Mouse (Mus musculus) thymus, adult 2 months (tissue): ENCODE results near the gene Sema6d. TPM values are rescaled to one million over a fixed set of nuclear protein-coding genes. Genes with fewer than 3 reads are reported as not detected.

ENCODE experiments used
- DNase-seq: peaks from one replicate; pipeline ENCODE4 v3.0.0; 2021
- H3K27ac ChIP-seq: fragments of 200-500 bp; 2 replicates; pipeline ENCODE4 v1.5.1; 2012; ENCODE audit warnings: low read length, control low read depth; ENCODE audit not compliant: control insufficient read depth, insufficient read depth
- H3K27me3 ChIP-seq: fragments of 200-500 bp; 2 replicates; pipeline ENCODE4 v1.6.1; 2012; ENCODE audit warnings: mild to moderate bottlenecking, low read length, moderate library complexity, mixed read lengths; ENCODE audit not compliant: control insufficient read depth, insufficient read depth
- H3K36me3 ChIP-seq: fragments of 200-500 bp; 2 replicates; pipeline ENCODE4 v1.6.1; 2012; ENCODE audit warnings: mild to moderate bottlenecking, low read length, moderate library complexity; ENCODE audit not compliant: control insufficient read depth, insufficient read depth
- H3K4me1 ChIP-seq: fragments of 200-500 bp; replicated peaks from 2 replicates; pipeline ENCODE4 v1.6.1; 2012; ENCODE audit warnings: low read length; ENCODE audit not compliant: control insufficient read depth, insufficient read depth
- H3K4me3 ChIP-seq: fragments of 200-500 bp; 2 replicates; pipeline ENCODE4 v1.5.1; 2012; ENCODE audit warnings: mild to moderate bottlenecking, low read length, control low read depth, moderate library complexity; ENCODE audit not compliant: control insufficient read depth, insufficient read depth
- CTCF ChIP-seq: fragments of 200-500 bp; IDR thresholded peaks from 2 replicates; pipeline ENCODE4 v1.5.1; 2012; ENCODE audit warnings: mild to moderate bottlenecking, control low read depth, low read length, moderate library complexity, borderline replicate concordance; ENCODE audit not compliant: control insufficient read depth, poor library complexity, insufficient read depth; ENCODE audit errors: extremely low read depth
- POLR2A ChIP-seq: fragments of 200-500 bp; IDR thresholded peaks from 2 replicates; pipeline ENCODE4 v1.6.1; 2012; ENCODE audit warnings: mild to moderate bottlenecking, low read length, control low read depth, moderate library complexity; ENCODE audit not compliant: control insufficient read depth, poor library complexity, insufficient read depth; ENCODE audit errors: extremely low read depth
- WGBS: fragments of 180-500 bp; shearing (Covaris S2); methylation state at CpG from one replicate; pipeline ENCODE4 v1.1.7; 2018; 5-methylcytosine and 5-hydroxymethylcytosine counted together
- polyA plus RNA-seq: library from polyadenylated mRNA; depleted of rRNA; stranded (reverse); fragments of >200 nt; gene quantifications from 2 replicates; pipeline ENCODE4 v1.2.3, GENCODE M21; 2012

Sema6d gene
- polyA plus RNA-seq, 1 experiment: 4.6 TPM

DNA sequence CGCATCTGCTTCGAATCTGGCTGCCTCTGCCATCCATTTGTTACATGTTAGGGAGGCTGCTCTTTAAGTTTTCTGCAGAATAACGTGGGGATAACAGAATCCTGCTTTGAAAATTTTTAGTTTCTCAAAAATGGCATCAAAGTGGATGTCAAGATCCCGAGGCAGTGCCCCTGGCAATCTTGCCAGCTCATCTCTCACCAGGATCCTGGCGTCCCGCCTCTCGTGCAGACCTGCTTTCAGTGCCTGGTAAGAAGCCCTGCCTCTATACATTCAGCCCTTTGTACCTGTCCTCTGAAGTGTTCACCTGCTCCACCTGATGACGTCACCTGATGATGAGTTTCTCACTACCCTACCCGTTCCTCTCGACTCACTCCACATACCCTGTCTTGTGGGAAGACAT lies 422.1 kb downstream of the Sema6d start:
- no peaks in the 10 kb centered on the region for H3K4me1 ChIP-seq
- DNase-seq: no peak
- no peak for TF ChIP-seq CTCF
- TF ChIP-seq POLR2A: no peak
- H3K27me3 ChIP-seq: no peaks in the 10 kb centered on the region
- H3K36me3 ChIP-seq: no peaks in the 10 kb centered on the region
- H3K27ac ChIP-seq: no peak overlapping the region
- H3K4me3 ChIP-seq: no peak overlapping the region
- WGBS: 89% methylated on average over 10 of the region's 10 CpGs

- 97% methylated on average over 3 of the region's 3 CpGs for WGBS
- Histone ChIP-seq H3K4me3 (no peak overlapping the region), H3K27ac (no peak overlapping the region), H3K4me1 (no peaks in the 10 kb centered on the region), H3K27me3 (no peaks in the 10 kb centered on the region), H3K36me3 (no peaks in the 10 kb centered on the region)
- TF ChIP-seq CTCF: no peak
- TF ChIP-seq POLR2A: no peak
- no peak for DNase-seq
These were observed 432.7 kb downstream of the Sema6d start for GRCm38 (mm10) chr2:124522426-124522825.

DNA sequence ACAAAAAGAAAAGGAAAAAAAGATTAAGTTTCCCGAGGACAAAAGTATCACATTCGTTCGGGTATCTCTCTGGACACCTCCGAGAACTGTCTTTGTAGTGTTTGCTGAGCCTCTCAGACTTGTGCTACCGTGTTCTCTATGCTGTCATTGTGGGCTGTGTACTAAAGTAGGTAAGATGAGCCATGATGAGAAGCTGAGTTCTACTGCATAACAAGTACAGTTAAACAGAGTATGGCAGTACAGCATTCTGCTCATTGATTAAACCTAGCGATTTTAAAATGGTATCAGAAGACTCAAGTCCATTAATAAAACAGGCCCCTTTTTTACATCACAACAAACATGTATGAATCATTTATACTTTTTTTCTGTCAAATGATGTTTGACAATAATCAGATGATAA lies 433.9 kb downstream of the Sema6d start:
- TF ChIP-seq POLR2A (no peak), CTCF (no peak)
- Histone ChIP-seq H3K4me3 (no peak overlapping the region), H3K27ac (no peak overlapping the region), H3K4me1 (no peaks in the 10 kb centered on the region), H3K27me3 (no peaks in the 10 kb centered on the region), H3K36me3 (no peaks in the 10 kb centered on the region)
- no peak for DNase-seq
- WGBS: 93% methylated on average over 6 of the region's 6 CpGs

DNA sequence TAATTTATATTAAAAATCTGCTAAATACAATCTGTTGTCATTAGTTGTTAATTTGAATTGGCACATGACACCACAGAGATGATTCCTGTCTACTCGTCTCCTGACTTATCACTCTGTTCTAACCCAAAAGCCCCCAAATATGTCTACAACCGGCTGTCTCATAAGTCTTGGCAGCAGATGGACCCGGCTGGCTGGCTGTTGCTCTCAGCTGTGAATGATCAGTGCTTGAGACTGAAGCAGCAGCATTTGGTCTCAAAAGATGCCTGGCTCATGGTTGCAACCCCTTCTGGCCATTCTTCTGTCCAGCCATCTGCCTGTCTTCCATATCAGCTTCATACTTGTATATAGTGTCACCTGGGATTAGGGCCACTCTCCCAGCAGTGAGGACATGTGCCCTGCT lies 434.4 kb downstream of the Sema6d start:
- DNase-seq: no peak
- no peaks in the 10 kb centered on the region for H3K27me3 ChIP-seq
- TF ChIP-seq POLR2A (no peak), CTCF (no peak)

GRCm38 (mm10) chr2:124527641-124528040 lies 437.9 kb downstream of the Sema6d start:
- TF ChIP-seq POLR2A (no peak), CTCF (no peak)
- DNase-seq: no peak

More for the DNA sequence above, 434.4 kb downstream of the Sema6d start:
- H3K4me1 ChIP-seq: no peaks in the 10 kb centered on the region
- no peaks in the 10 kb centered on the region for H3K36me3 ChIP-seq
- no peak overlapping the region for H3K4me3 ChIP-seq
- WGBS: 93% methylated on average over 3 of the region's 3 CpGs
- no peak overlapping the region for H3K27ac ChIP-seq

GRCm38 (mm10) chr2:124530441-124530840 lies 440.7 kb downstream of the Sema6d start:
- Histone ChIP-seq H3K4me1 (no peaks in the 10 kb centered on the region), H3K27me3 (no peaks in the 10 kb centered on the region), H3K27ac (no peak overlapping the region), H3K4me3 (no peak overlapping the region), H3K36me3 (no peaks in the 10 kb centered on the region)
- TF ChIP-seq CTCF: no peak
- no peak for TF ChIP-seq POLR2A
- no peak for DNase-seq
- WGBS: 93% methylated on average over 2 of the region's 2 CpGs

More at GRCm38 (mm10) chr2:124527641-124528040, 437.9 kb downstream of the Sema6d start:
- Histone ChIP-seq H3K4me1 (no peaks in the 10 kb centered on the region), H3K4me3 (no peak overlapping the region), H3K27ac (no peak overlapping the region), H3K27me3 (no peaks in the 10 kb centered on the region), H3K36me3 (no peaks in the 10 kb centered on the region)
- 81% methylated on average over 3 of the region's 3 CpGs for WGBS

DNA sequence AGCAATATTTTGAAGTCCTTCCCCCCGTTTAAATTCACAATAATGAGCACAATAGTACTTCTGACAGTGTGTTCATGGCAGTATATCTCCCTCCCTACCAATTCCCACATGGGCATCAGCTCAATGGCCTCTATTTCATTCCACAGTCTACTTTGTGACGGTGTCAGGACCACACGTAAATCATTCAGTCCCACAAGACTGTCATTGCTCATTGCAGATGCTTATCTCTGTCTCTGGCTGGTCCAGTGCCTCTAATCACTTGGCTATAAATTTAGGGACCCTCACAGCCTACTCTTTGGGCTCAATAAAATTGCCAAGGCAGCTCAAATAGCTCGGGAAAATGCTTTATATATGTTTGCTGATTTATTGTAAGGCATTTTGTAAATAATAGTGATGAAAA lies 441.3 kb downstream of the Sema6d start:
- no peaks in the 10 kb centered on the region for H3K4me1 ChIP-seq
- H3K36me3 ChIP-seq: no peaks in the 10 kb centered on the region
- DNase-seq: no peak
- no peak overlapping the region for H3K4me3 ChIP-seq
- H3K27me3 ChIP-seq: no peaks in the 10 kb centered on the region
- no peak for TF ChIP-seq POLR2A
- TF ChIP-seq CTCF: no peak
- WGBS: 67% methylated on average over 4 of the region's 4 CpGs
- no peak overlapping the region for H3K27ac ChIP-seq
